Mouse (Mus musculus) ES-E14 (cell line): Measurements from ENCODE around the gene Usp33.

Source experiments
- CHD2 ChIP-seq: IDR thresholded peaks from 2 replicates; pipeline ENCODE4 v1.6.1; 2014; ENCODE audit warnings: mild to moderate bottlenecking, low read depth, low read length, inconsistent platforms
- HCFC1 ChIP-seq: IDR thresholded peaks from 2 replicates; pipeline ENCODE4 v1.6.1; 2012; ENCODE audit warnings: low read length, inconsistent platforms, borderline replicate concordance; ENCODE audit not compliant: insufficient read depth
- MAFK ChIP-seq: IDR thresholded peaks from 2 replicates; pipeline ENCODE4 v1.6.1; 2014; ENCODE audit warnings: mild to moderate bottlenecking, low read depth, low read length, inconsistent platforms; ENCODE audit not compliant: insufficient read depth
- ZC3H11A ChIP-seq: IDR thresholded peaks from 2 replicates; pipeline ENCODE4 v1.6.1; 2012; ENCODE audit warnings: low read depth, mild to moderate bottlenecking, inconsistent platforms, low read length, borderline replicate concordance

DNA sequence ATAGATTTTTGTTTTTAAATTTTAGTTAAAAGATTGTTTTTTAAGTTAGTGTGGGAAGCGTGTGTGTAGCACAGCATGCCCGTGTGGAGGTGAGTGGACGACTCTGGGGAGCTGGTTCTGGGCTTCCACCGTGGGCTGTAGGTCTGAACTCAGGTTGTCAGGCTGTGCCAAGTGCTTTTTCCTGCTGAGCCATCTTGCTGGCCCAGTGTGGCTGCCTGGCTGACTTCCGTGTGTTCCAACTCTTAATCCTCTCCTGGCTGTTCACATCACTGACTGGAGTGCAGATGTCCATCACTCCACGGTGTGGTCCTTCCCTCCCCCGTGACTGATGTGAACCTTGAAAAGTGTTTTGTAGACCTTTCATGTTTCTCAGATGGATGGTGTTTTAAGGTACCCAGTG is 12.9 kb downstream of the Usp33 start:
- TF ChIP-seq MAFK (no peak), CHD2 (no peak), HCFC1 (no peak), ZC3H11A (no peak)
